Mouse (Mus musculus): ENCODE measurements around the gene Dgki. TPM values are rescaled to one million over a fixed set of nuclear protein-coding genes. Genes with fewer than 3 reads are reported as not detected.

Gene Dgki
- polyA plus RNA-seq, 1 experiment from 2014 or later: 5.9 TPM

DNA sequence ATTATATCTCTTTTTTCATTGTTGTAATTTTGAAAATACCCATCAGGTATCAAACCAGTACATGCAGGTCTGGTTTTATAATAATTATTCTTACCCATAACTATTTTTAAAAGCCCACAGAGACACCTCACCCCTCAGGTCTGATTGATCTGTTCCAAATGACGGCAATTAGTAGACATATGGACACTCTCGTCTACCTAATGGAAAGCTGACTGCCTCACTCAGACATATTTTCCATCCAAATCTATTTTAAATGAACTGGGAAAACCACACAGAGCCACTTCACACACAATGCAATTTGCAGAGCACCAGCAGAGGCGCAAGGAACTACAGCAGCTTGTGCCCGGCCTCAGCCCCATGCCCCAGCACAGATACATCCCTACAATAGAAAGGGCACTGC lies 104.2 kb downstream of the Dgki start:
- no peak overlapping the region for H3K27ac ChIP-seq
- 71% methylated on average over 4 of the region's 4 CpGs for WGBS
- H3K4me3 ChIP-seq: no peak overlapping the region
- H3K4me2 ChIP-seq: no peak overlapping the region
- H3K9ac ChIP-seq: no peak overlapping the region
- ATAC-seq (ENCODE audit: low FRiP score): no peak
- no peaks in the 10 kb centered on the region for H3K9me3 ChIP-seq
- no peaks in the 10 kb centered on the region for H3K36me3 ChIP-seq
- H3K4me1 ChIP-seq (replicated peaks): 0 out of 2 replicates have a peak, but pooled peaks cover 3% of the 10 kb centered on the region
- H3K27me3 ChIP-seq: no peaks in the 10 kb centered on the region

DNA sequence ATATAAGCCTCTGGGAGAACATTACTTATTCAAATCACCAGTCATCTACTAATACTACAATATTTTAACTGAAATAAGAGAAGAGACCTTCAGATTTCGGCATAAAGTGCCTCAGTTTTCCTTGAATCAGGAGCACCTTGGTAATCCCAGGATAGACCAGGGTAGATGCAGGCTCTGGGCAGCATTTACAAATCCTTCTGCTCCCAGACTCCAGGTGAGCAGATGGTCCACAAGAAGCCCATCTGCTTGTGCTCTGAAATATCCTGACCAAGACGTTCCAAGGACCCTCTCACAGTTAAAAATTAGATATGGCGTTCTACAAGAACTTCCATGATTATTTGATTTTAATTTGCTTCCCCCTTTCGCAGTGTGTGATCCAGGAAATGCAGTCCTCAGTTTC lies 118.0 kb downstream of the Dgki start:
- 89% methylated on average over 4 of the region's 4 CpGs for WGBS
- no peak overlapping the region for H3K4me2 ChIP-seq

DNA sequence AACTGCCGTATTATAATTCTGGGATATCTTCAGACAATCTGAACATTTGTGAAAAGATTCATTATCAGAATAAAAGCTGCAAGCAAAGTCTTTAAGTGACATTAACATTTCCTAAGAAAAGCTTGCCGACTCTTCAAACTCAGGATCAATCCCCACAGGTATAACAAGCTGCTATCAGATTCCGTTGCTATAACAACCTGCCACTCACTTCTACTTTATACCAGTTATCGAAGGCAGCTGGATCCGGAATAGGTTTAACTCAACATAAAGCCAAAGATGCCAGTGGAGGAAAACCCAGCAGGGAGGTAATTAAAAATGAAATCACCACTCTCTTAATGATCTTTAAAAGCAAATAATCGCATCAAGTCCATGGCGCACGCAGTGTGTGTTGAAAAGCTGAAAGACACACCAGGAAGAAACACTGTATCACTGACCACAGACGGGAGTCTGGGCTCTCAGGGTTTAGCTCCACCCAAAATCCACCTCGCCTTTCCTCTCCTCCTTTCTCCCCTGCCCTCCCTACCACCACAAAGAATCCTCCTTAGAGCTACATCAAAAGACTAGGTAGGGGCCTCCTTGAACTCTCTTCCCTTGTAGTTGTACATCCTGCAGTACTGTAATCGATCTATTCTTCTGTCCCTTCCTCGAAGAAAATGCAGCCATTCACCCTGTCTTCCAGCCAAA lies 128.7 kb downstream of the Dgki start:
- Histone ChIP-seq H3K9me3 (peaks cover 6% of the 10 kb centered on the region; the same call in 1 of the 2 replicates), H3K4me1 (replicated peaks) (peaks cover 15% of the 10 kb centered on the region), H3K27me3 (no peaks in the 10 kb centered on the region), H3K4me2 (no peak overlapping the region), H3K4me3 (no peak overlapping the region), H3K27ac (peak overlapping the region; percentile 68), H3K36me3 (no peaks in the 10 kb centered on the region), H3K9ac (no peak overlapping the region)
- no peak for ATAC-seq (ENCODE audit: low FRiP score)
- WGBS: 60% methylated on average over 12 of the region's 12 CpGs

More for the DNA sequence above, 118.0 kb downstream of the Dgki start:
- Histone ChIP-seq H3K4me3 (no peak overlapping the region), H3K27me3 (no peaks in the 10 kb centered on the region), H3K27ac (no peak overlapping the region), H3K9ac (no peak overlapping the region), H3K9me3 (no peaks in the 10 kb centered on the region), H3K36me3 (no peaks in the 10 kb centered on the region), H3K4me1 (replicated peaks) (peaks cover 9% of the 10 kb centered on the region)
- ATAC-seq (ENCODE audit: low FRiP score): no peak

DNA sequence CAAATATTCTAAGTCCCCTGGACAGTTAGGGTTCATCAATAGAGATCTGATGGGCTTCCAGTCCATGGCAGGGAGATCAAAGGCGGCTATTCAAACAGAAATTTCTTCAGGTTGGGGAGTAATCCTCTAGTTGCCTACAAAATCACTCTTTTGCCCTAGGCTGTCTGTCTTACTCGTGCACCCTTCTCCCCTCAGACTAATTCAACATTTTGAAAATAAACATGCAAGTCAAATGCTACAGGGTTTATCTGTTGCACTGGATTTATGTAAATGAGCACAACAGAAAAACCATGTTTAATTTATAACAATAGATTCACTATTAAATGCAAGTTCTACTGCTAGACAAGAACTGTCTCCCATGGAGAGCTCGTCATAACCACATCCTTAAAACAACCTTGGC lies 141.1 kb downstream of the Dgki start:
- WGBS: 68% methylated on average over 3 of the region's 3 CpGs
- ATAC-seq (ENCODE audit: low FRiP score): no peak
- Histone ChIP-seq H3K27ac (no peak overlapping the region), H3K9me3 (no peaks in the 10 kb centered on the region), H3K9ac (no peak overlapping the region), H3K4me2 (no peak overlapping the region), H3K27me3 (no peaks in the 10 kb centered on the region), H3K4me3 (no peak overlapping the region), H3K4me1 (replicated peaks) (peaks cover 4% of the 10 kb centered on the region; the same call in 1 of the 2 replicates), H3K36me3 (no peaks in the 10 kb centered on the region)

DNA sequence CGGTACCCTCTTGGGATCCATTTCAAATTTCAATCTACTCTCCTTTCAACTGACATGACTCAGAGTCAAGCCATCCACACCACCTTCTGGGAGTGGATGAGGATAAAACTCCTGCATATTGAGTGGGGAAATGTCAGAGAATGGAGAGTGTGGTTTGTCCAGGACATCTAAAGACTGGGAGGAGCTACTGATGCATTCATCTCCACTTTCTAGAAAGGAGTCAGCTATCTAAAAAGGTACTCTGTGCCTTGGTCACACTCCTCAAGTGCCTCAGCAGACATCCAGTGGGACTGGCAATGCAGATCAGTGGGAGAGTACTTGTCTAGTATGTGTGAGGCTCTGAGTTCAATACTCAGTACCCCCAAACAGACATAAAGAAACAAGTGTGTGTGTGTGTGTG lies 145.9 kb downstream of the Dgki start:
- Histone ChIP-seq H3K27ac (no peak overlapping the region), H3K9ac (no peak overlapping the region), H3K36me3 (no peaks in the 10 kb centered on the region), H3K4me2 (no peak overlapping the region), H3K9me3 (no peaks in the 10 kb centered on the region), H3K4me1 (replicated peaks) (peaks cover 4% of the 10 kb centered on the region; the same call in 1 of the 2 replicates), H3K27me3 (no peaks in the 10 kb centered on the region), H3K4me3 (no peak overlapping the region)
- no peak for ATAC-seq (ENCODE audit: low FRiP score)
- WGBS: 86% methylated on average over 1 of the region's 1 CpGs

DNA sequence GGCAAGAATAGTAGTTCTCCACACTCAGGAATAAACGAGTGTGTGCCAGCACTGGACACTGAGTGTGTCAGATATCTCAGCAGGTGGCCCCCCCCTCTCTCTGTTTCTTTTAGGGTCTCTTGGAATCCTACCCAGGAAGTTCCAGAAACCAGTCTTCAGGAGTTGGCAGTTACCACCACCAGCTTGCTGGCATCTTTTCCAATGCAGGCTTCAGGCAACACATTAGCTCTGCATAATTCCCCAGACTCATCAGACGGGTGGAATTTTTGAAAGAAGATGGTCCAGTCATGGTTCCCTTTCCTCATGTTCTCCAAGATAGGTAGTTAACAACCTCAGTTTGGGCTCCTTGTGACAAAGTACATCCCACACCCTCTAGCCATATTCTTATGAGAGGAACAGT lies 149.5 kb downstream of the Dgki start:
- ATAC-seq (ENCODE audit: low FRiP score): no peak
- 88% methylated on average over 2 of the region's 2 CpGs for WGBS

DNA sequence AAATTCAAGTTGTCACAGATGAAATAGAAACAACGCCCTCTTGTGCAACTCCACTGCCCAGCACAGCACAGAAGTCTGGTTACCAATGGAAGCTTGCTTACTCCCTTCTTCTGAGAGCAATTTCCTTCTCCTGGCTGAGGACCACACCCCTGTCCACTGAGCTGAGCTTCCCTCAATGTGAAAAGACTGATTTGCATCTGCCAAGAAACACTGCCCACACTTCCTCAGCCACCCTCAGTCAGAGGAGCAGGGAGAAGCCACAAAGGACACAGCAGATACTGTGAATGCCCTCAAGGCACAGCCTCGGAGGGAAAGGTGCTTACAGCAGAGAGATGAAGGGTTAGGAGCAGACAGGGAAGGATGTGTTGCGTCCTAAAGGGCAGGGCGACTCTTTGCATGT lies 149.9 kb downstream of the Dgki start:
- Histone ChIP-seq H3K4me2 (no peak overlapping the region), H3K27ac (no peak overlapping the region), H3K4me3 (no peak overlapping the region), H3K9ac (no peak overlapping the region), H3K4me1 (replicated peaks) (no peaks in the 10 kb centered on the region), H3K27me3 (no peaks in the 10 kb centered on the region), H3K36me3 (no peaks in the 10 kb centered on the region), H3K9me3 (no peaks in the 10 kb centered on the region)
- WGBS: 81% methylated on average over 4 of the region's 4 CpGs
- ATAC-seq (ENCODE audit: low FRiP score): no peak

More for the DNA sequence above, 149.5 kb downstream of the Dgki start:
- no peaks in the 10 kb centered on the region for H3K27me3 ChIP-seq
- no peaks in the 10 kb centered on the region for H3K9me3 ChIP-seq
- H3K4me2 ChIP-seq: no peak overlapping the region
- no peaks in the 10 kb centered on the region for H3K4me1 ChIP-seq (replicated peaks)
- H3K27ac ChIP-seq: no peak overlapping the region
- H3K36me3 ChIP-seq: no peaks in the 10 kb centered on the region
- H3K9ac ChIP-seq: no peak overlapping the region
- H3K4me3 ChIP-seq: no peak overlapping the region

DNA sequence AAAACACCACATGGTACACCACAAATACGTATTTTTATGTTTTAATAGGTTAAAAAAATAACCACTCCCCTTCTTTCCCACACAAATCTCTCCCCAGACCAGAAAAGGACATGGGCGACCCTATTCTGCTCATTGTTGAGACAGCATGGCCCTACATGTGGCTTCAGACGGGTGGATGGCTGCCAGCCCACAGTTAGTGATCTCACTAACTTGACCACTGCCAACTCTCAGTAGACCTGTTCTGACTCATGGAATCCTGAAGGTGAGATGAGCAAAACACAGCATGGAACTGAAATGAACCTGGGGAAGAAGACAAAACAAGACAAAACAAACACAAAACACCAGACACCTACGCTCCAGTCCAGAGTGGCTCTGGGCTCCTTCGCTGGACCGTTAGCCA lies 150.8 kb downstream of the Dgki start:
- 89% methylated on average over 6 of the region's 6 CpGs for WGBS
- no peak for ATAC-seq (ENCODE audit: low FRiP score)

DNA sequence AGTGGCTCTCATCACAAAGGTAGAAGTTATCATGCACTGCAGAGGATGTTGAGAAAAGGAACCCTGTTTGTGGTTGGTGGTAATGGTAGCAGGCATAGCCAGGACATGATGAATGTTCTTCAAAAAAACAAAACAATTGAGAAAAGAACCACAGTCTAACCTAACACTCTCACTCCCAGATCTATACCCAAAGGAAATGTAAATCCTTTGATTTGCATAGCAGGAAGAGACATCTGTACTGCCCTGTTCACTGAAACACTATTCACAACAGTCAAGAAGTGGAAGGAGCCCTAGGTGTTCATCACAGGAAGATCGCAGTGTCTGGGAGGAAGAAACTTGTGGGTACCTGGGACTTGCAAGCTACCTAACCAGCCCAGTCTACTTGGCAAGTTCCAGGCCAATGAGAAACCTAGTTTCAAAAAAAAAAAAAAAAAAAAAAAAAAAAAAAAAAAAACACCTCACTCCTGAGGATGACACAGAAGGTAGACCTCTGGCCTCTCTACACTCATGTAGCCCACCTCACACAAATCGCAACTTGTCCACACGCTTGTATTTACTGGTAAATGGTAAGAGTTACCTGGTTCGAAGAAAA lies 152.5 kb downstream of the Dgki start:
- Histone ChIP-seq H3K4me1 (replicated peaks) (peaks cover 10% of the 10 kb centered on the region), H3K9me3 (no peaks in the 10 kb centered on the region), H3K27me3 (no peaks in the 10 kb centered on the region), H3K4me2 (no peak overlapping the region), H3K4me3 (no peak overlapping the region), H3K27ac (no peak overlapping the region), H3K9ac (no peak overlapping the region), H3K36me3 (no peaks in the 10 kb centered on the region)
- 95% methylated on average over 4 of the region's 4 CpGs for WGBS
- ATAC-seq (ENCODE audit: low FRiP score): no peak

More for the DNA sequence above, 150.8 kb downstream of the Dgki start:
- H3K27ac ChIP-seq: no peak overlapping the region
- H3K9me3 ChIP-seq: no peaks in the 10 kb centered on the region
- no peaks in the 10 kb centered on the region for H3K27me3 ChIP-seq
- no peak overlapping the region for H3K9ac ChIP-seq
- no peak overlapping the region for H3K4me3 ChIP-seq
- H3K36me3 ChIP-seq: no peaks in the 10 kb centered on the region
- no peaks in the 10 kb centered on the region for H3K4me1 ChIP-seq (replicated peaks)
- no peak overlapping the region for H3K4me2 ChIP-seq

DNA sequence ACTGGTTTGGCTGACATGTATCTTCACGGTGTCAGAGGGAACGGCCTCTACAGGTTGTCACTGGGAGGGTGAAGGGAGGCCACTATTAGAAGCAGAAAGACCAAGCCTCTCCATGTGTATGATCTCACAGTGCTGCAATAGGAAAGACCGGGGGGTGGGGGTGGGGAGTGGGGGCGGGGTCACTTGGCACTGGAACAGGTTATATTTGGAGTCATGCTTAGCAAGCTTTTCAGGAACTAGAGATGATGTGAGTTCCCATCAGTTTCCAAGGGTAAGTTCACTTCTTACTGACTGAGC lies 156.2 kb downstream of the Dgki start:
- H3K36me3 ChIP-seq: no peaks in the 10 kb centered on the region
- no peak overlapping the region for H3K4me2 ChIP-seq
- WGBS: 74% methylated on average over 4 of the region's 4 CpGs
- H3K27me3 ChIP-seq: no peaks in the 10 kb centered on the region
- ATAC-seq (ENCODE audit: low FRiP score): no peak
- H3K4me1 ChIP-seq (replicated peaks): peaks cover 10% of the 10 kb centered on the region
- no peak overlapping the region for H3K9ac ChIP-seq
- H3K4me3 ChIP-seq: no peak overlapping the region
- H3K27ac ChIP-seq: 0 out of 2 replicates have a peak overlapping the region, but pooled peaks have one; percentile 0
- no peaks in the 10 kb centered on the region for H3K9me3 ChIP-seq

DNA sequence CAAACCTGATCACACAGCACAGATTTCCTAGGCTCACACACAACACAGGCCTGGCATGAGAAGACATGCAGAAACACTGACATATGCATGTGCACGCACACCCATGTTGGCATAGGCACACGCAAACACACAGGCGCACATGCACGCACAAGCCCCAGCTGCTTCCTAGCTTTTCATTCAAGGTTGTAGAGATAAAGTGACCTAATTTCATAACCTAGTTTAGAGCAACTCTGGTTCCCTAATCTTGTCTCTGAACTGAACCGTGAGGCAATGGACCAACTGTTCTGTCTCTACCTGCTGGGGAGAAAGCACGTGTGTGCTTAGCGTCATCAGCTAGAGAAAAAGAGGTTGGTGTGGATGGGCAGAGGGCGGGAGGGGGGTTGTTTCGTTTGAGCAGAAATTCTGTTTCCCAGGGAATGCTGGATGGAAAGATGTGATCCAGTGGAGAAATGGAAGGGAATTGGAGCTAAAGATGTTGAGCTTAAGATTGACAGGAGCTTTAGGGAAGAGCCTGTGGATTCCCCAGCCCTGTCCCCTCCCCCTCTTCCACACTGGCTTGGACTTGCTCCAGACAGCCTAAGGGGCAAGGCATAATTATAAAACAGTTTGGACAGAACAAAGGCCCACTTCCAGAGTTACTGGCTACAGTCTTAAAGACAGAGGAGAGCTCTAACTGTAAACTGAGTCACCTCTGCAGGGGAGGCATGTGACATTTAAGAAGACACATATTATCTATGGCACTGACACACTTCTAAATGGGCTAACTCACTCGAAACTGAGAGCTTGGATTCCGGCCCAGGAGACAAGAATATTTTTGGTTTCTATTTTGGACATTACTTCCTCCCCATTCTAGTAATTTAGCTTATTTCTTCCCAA lies 156.8 kb downstream of the Dgki start:
- H3K4me3 ChIP-seq: no peak overlapping the region
- H3K27ac ChIP-seq: peak overlapping the region; percentile 0; the same call in 1 of the 2 replicates
- H3K9me3 ChIP-seq: no peaks in the 10 kb centered on the region
- 87% methylated on average over 11 of the region's 11 CpGs for WGBS
- H3K36me3 ChIP-seq: no peaks in the 10 kb centered on the region
- H3K4me2 ChIP-seq: no peak overlapping the region
- H3K27me3 ChIP-seq: no peaks in the 10 kb centered on the region
- peaks cover 10% of the 10 kb centered on the region for H3K4me1 ChIP-seq (replicated peaks)
- no peak; the same call in 1 of the 2 replicates for ATAC-seq (ENCODE audit: low FRiP score)
- no peak overlapping the region for H3K9ac ChIP-seq

DNA sequence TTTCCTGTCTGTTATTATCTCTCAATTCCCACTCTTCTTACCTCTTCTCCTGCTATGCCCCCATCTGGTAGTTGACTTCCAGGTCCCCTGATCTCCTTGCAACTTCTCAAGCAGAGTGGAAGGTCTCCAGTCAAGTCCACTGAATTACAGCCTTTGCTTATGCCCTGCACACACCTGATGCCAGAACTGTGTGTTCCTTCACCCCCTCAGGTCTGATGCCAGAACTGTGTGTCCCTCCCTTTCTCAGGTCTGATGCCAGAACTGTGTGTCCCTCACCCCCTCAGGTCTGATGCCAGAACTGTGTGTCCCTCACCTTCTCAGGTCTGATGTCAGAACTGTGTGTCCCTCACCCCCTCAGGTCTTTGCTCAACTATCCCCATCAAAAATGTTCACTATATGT lies 161.2 kb downstream of the Dgki start:
- Histone ChIP-seq H3K9me3 (no peaks in the 10 kb centered on the region), H3K27me3 (no peaks in the 10 kb centered on the region), H3K27ac (no peak overlapping the region), H3K36me3 (no peaks in the 10 kb centered on the region), H3K4me3 (no peak overlapping the region), H3K4me1 (replicated peaks) (peaks cover 10% of the 10 kb centered on the region), H3K9ac (no peak overlapping the region), H3K4me2 (no peak overlapping the region)
- ATAC-seq (ENCODE audit: low FRiP score): no peak
